Comparison of ENCODE assay signal across 8 mouse cellular contexts in genomic region chr12:84101493-84101845, GRCm38 (mm10). TPM values are rescaled to one million over a fixed set of nuclear protein-coding genes. Genes with fewer than 3 reads are reported as not detected.
DNase-seq lines count a peak whose midpoint lies in the region; ATAC-seq and TF ChIP-seq lines count a peak whose summit lies in the region.

No protein-coding gene starts in this region.

- H3K27ac ChIP-seq in liver, adult 2 months (replicated peaks; ENCODE audit: insufficient read depth, low read depth, low read length) = no peak overlapping the region
- H3K27ac ChIP-seq in embryonic facial prominence, embryonic 15.5 days (replicated peaks) = peak overlapping the region; percentile 63; the same call in 1 of the 2 replicates
- H3K27ac ChIP-seq in hindbrain, postnatal 0 days = peak overlapping the region; percentile 71
- H3K27ac ChIP-seq in midbrain, postnatal 0 days (ENCODE audit: low read depth, low read length) = 0 out of 2 replicates have a peak overlapping the region, but pooled peaks have one; percentile 63

- no peak overlapping the region; the same call in 1 of the 2 replicates for H3K9ac ChIP-seq in liver, adult 2 months (ENCODE audit: low read depth, low read length)
- no peak overlapping the region for H3K9ac ChIP-seq in embryonic facial prominence, embryonic 15.5 days
- peak overlapping the region; percentile 61; the same call in 1 of the 2 replicates for H3K9ac ChIP-seq in hindbrain, postnatal 0 days (replicated peaks; ENCODE audit: low read length)
- H3K9ac ChIP-seq in midbrain, postnatal 0 days (replicated peaks; ENCODE audit: low read length, poor library complexity, severe bottlenecking) = peak overlapping the region; percentile 61; the same call in 1 of the 2 replicates

- no peaks in the 10 kb centered on the region for H3K27me3 ChIP-seq in liver, adult 2 months (ENCODE audit: control insufficient read depth, insufficient read depth, low read length)
- no peaks in the 10 kb centered on the region for H3K27me3 ChIP-seq in embryonic facial prominence, embryonic 15.5 days
- no peaks in the 10 kb centered on the region for H3K27me3 ChIP-seq in hindbrain, postnatal 0 days (ENCODE audit: insufficient read depth, low read length)
- H3K27me3 ChIP-seq in midbrain, postnatal 0 days (ENCODE audit: insufficient read depth, low read length) = no peaks in the 10 kb centered on the region

- 47% methylated on average over 2 of the region's 2 CpGs for WGBS in liver, adult 2 months
- WGBS in embryonic facial prominence, embryonic 15.5 days = 47% methylated on average over 2 of the region's 2 CpGs
- WGBS in hindbrain, postnatal 0 days = 50% methylated on average over 2 of the region's 2 CpGs
- WGBS in midbrain, postnatal 0 days = 60% methylated on average over 2 of the region's 2 CpGs

- DNase-seq in liver, adult 2 months (ENCODE audit: extremely low read depth, low read depth, low spot score) = no peak
- DNase-seq in liver = no peak
- no peak for DNase-seq in hindbrain, postnatal 0 days (ENCODE audit: low spot score)
- DNase-seq in midbrain, postnatal 0 days (ENCODE audit: low spot score) = no peak
- DNase-seq in adrenal gland, adult 18-20 months (ENCODE audit: low spot score in 2 of 2) = no peak
- DNase-seq in ovary, adult 18-20 months (ENCODE audit: low spot score) = no peak
- no peak for DNase-seq in ovary, postnatal 36 days (ENCODE audit: low spot score)

- TF ChIP-seq POLR2A in liver, adult 2 months (IDR thresholded peaks at IDR 0.05; ENCODE audit: extremely low read depth, insufficient read depth, low read length) = no peak

- H3K4me3 ChIP-seq in liver, adult 2 months (ENCODE audit: insufficient read depth, low read depth, low read length) = peak overlapping the region; percentile 60; the same call in 1 of the 2 replicates
- peak overlapping the region; percentile 58 for H3K4me3 ChIP-seq in embryonic facial prominence, embryonic 15.5 days (replicated peaks)
- H3K4me3 ChIP-seq in hindbrain, postnatal 0 days (ENCODE audit: low read length) = peak overlapping the region; percentile 43
- peak overlapping the region; percentile 50 for H3K4me3 ChIP-seq in midbrain, postnatal 0 days (ENCODE audit: low read depth, low read length)

- H3K79me2 ChIP-seq in liver, adult 2 months (ENCODE audit: control insufficient read depth, insufficient read depth, low read length) = no peaks in the 10 kb centered on the region

- ATAC-seq in embryonic facial prominence, embryonic 15.5 days (ENCODE audit: insufficient number of reproducible peaks, low FRiP score, low TSS enrichment, low read depth) = no peak
- no peak for ATAC-seq in hindbrain, postnatal 0 days
- no peak for ATAC-seq in midbrain, postnatal 0 days (ENCODE audit: low FRiP score)

- H3K4me2 ChIP-seq in embryonic facial prominence, embryonic 15.5 days (replicated peaks) = peak overlapping the region; percentile 71
- H3K4me2 ChIP-seq in hindbrain, postnatal 0 days (ENCODE audit: low read depth, low read length) = peak overlapping the region; percentile 63
- peak overlapping the region; percentile 66 for H3K4me2 ChIP-seq in midbrain, postnatal 0 days (ENCODE audit: low read depth, low read length, poor library complexity, severe bottlenecking)

- no peak for TF ChIP-seq CTCF in liver, adult 2 months (IDR thresholded peaks at IDR 0.05; ENCODE audit: low read depth, low read length)
- TF ChIP-seq CTCF in hindbrain, postnatal 0 days (IDR thresholded peaks at IDR 0.05; ENCODE audit: low read depth) = no peak
- TF ChIP-seq CTCF in midbrain, postnatal 0 days (IDR thresholded peaks at IDR 0.05) = no peak

- no peaks in the 10 kb centered on the region for H3K9me3 ChIP-seq in embryonic facial prominence, embryonic 15.5 days (replicated peaks)
- H3K9me3 ChIP-seq in hindbrain, postnatal 0 days (ENCODE audit: low read length) = no peaks in the 10 kb centered on the region
- no peaks in the 10 kb centered on the region for H3K9me3 ChIP-seq in midbrain, postnatal 0 days (ENCODE audit: low read length)

- H3K36me3 ChIP-seq in liver, adult 2 months (ENCODE audit: control insufficient read depth, insufficient read depth, low read length) = no peaks in the 10 kb centered on the region
- no peaks in the 10 kb centered on the region for H3K36me3 ChIP-seq in embryonic facial prominence, embryonic 15.5 days
- no peaks in the 10 kb centered on the region for H3K36me3 ChIP-seq in hindbrain, postnatal 0 days (ENCODE audit: insufficient read depth, low read length)
- no peaks in the 10 kb centered on the region for H3K36me3 ChIP-seq in midbrain, postnatal 0 days (ENCODE audit: insufficient read depth, low read length)

- peaks cover 1% of the 10 kb centered on the region; the same call in 1 of the 2 replicates for H3K4me1 ChIP-seq in liver, adult 2 months (ENCODE audit: control insufficient read depth, insufficient read depth, low read length)
- no peaks in the 10 kb centered on the region for H3K4me1 ChIP-seq in embryonic facial prominence, embryonic 15.5 days
- H3K4me1 ChIP-seq in hindbrain, postnatal 0 days (ENCODE audit: insufficient read depth, low read length) = no peaks in the 10 kb centered on the region
- H3K4me1 ChIP-seq in midbrain, postnatal 0 days (ENCODE audit: insufficient read depth, low read length) = no peaks in the 10 kb centered on the region

RNA-seq across cellular contexts. Expression of gene Acot6, which starts 1.0 kb away (rescaled TPM):
- 0.74 and 1.1 TPM in 2 replicates for total RNA-seq in liver, adult 2 months (2014; rRNA removed)
- polyA plus RNA-seq in liver, adult 2 months (2012; rRNA removed) = 0.97 and 1.1 TPM in 2 replicates
- 2.1 and 2.4 TPM in 2 replicates for polyA plus RNA-seq in embryonic facial prominence, embryonic 15.5 days (2015; fragmentation: Nextera tagmentation; extraction: Ambion mirVana)
- 6.8 and 8.6 TPM in 2 replicates for total RNA-seq in hindbrain, postnatal 0 days (2014; rRNA removed)
- polyA plus RNA-seq in hindbrain, postnatal 0 days (2015; fragmentation: Nextera tagmentation; extraction: Ambion mirVana) = 1.6 and 1.8 TPM in 2 replicates
- total RNA-seq in midbrain, postnatal 0 days (2014; rRNA removed) = 4.7 and 5.8 TPM in 2 replicates
- 1.4 and 1.7 TPM in 2 replicates for polyA plus RNA-seq in midbrain, postnatal 0 days (2015; fragmentation: Nextera tagmentation; extraction: Ambion mirVana)
- 1 to 10 TPM; 3.4 to 5.4 TPM for total RNA-seq in adrenal gland, adult 18-20 months (2021)

RNA-seq across cellular contexts. Expression of gene Dnal1, which starts 12.7 kb away (rescaled TPM):
- 0.40 and 0.46 TPM in 2 replicates for total RNA-seq in liver, adult 2 months (2014; rRNA removed)
- 0.29 and 0.38 TPM in 2 replicates for polyA plus RNA-seq in liver, adult 2 months (2012; rRNA removed)
- polyA plus RNA-seq in embryonic facial prominence, embryonic 15.5 days (2015; fragmentation: Nextera tagmentation; extraction: Ambion mirVana) = 6.0 and 6.3 TPM in 2 replicates
- total RNA-seq in hindbrain, postnatal 0 days (2014; rRNA removed) = 9.7 and 10.9 TPM in 2 replicates
- 6.8 and 9.7 TPM in 2 replicates for polyA plus RNA-seq in hindbrain, postnatal 0 days (2015; fragmentation: Nextera tagmentation; extraction: Ambion mirVana)
- total RNA-seq in midbrain, postnatal 0 days (2014; rRNA removed) = 15.6 and 17.1 TPM in 2 replicates
- 7.1 and 10.7 TPM in 2 replicates for polyA plus RNA-seq in midbrain, postnatal 0 days (2015; fragmentation: Nextera tagmentation; extraction: Ambion mirVana)
- 10 to 100 TPM; 15.5 to 16.8 TPM for total RNA-seq in adrenal gland, adult 18-20 months (2021)

RNA-seq across cellular contexts. Expression of gene Acot5, which starts 32.3 kb away (rescaled TPM):
- not detected in 2 replicates for total RNA-seq in liver, adult 2 months (2014; rRNA removed)
- 0.06 TPM in 1 of 2 replicates, not detected in the other for polyA plus RNA-seq in liver, adult 2 months (2012; rRNA removed)
- polyA plus RNA-seq in embryonic facial prominence, embryonic 15.5 days (2015; fragmentation: Nextera tagmentation; extraction: Ambion mirVana) = 0.16 TPM in 2 replicates
- 1.2 and 1.3 TPM in 2 replicates for total RNA-seq in hindbrain, postnatal 0 days (2014; rRNA removed)
- 1.2 and 1.5 TPM in 2 replicates for polyA plus RNA-seq in hindbrain, postnatal 0 days (2015; fragmentation: Nextera tagmentation; extraction: Ambion mirVana)
- 1.5 and 2.0 TPM in 2 replicates for total RNA-seq in midbrain, postnatal 0 days (2014; rRNA removed)
- 0.77 and 1.1 TPM in 2 replicates for polyA plus RNA-seq in midbrain, postnatal 0 days (2015; fragmentation: Nextera tagmentation; extraction: Ambion mirVana)
- under 1 TPM; 0.22 to 0.46 TPM for total RNA-seq in adrenal gland, adult 18-20 months (2021)

RNA-seq across cellular contexts. Expression of gene Pnma1, which starts 46.8 kb away (rescaled TPM):
- 0.18 and 0.20 TPM in 2 replicates for total RNA-seq in liver, adult 2 months (2014; rRNA removed)
- not detected in 2 replicates for polyA plus RNA-seq in liver, adult 2 months (2012; rRNA removed)
- polyA plus RNA-seq in embryonic facial prominence, embryonic 15.5 days (2015; fragmentation: Nextera tagmentation; extraction: Ambion mirVana) = 1.8 and 3.0 TPM in 2 replicates
- total RNA-seq in hindbrain, postnatal 0 days (2014; rRNA removed) = 2.5 and 3.8 TPM in 2 replicates
- 4.2 and 4.5 TPM in 2 replicates for polyA plus RNA-seq in hindbrain, postnatal 0 days (2015; fragmentation: Nextera tagmentation; extraction: Ambion mirVana)
- 6.0 and 8.1 TPM in 2 replicates for total RNA-seq in midbrain, postnatal 0 days (2014; rRNA removed)
- polyA plus RNA-seq in midbrain, postnatal 0 days (2015; fragmentation: Nextera tagmentation; extraction: Ambion mirVana) = 8.2 and 8.9 TPM in 2 replicates
- under 1 TPM; 0.26 to 0.36 TPM for total RNA-seq in adrenal gland, adult 18-20 months (2021)

RNA-seq across cellular contexts. Expression of gene Acot3, which starts 49.5 kb away (rescaled TPM):
- total RNA-seq in liver, adult 2 months (2014; rRNA removed) = 45.4 and 58.2 TPM in 2 replicates
- 33.7 and 59.9 TPM in 2 replicates for polyA plus RNA-seq in liver, adult 2 months (2012; rRNA removed)
- not detected in 2 replicates for polyA plus RNA-seq in embryonic facial prominence, embryonic 15.5 days (2015; fragmentation: Nextera tagmentation; extraction: Ambion mirVana)
- total RNA-seq in hindbrain, postnatal 0 days (2014; rRNA removed) = 0.42 and 1.3 TPM in 2 replicates
- 1.3 and 1.6 TPM in 2 replicates for polyA plus RNA-seq in hindbrain, postnatal 0 days (2015; fragmentation: Nextera tagmentation; extraction: Ambion mirVana)
- total RNA-seq in midbrain, postnatal 0 days (2014; rRNA removed) = 0.77 and 3.4 TPM in 2 replicates
- 0.99 and 2.0 TPM in 2 replicates for polyA plus RNA-seq in midbrain, postnatal 0 days (2015; fragmentation: Nextera tagmentation; extraction: Ambion mirVana)
- 1 to 10 TPM in 1 of 2 experiments, not detected in 1; 1.3 TPM for total RNA-seq in adrenal gland, adult 18-20 months (2021)

Comparison
In these comparisons a context has a peak if more than half of its experiments do, and no peak if none do; other contexts are left out.
1. H3K9ac ChIP-seq: peak in hindbrain, postnatal 0 days (single experiment) and midbrain, postnatal 0 days (single experiment); none in liver, adult 2 months (single experiment) and embryonic facial prominence, embryonic 15.5 days (single experiment).
2. Peak in every context shown above with its lines, with median percentiles within 50 percentile points of each other: H3K4me3 ChIP-seq and H3K4me2 ChIP-seq.